Mouse (Mus musculus) C2C12 (cell line): ENCODE measurements around the gene Ddx52. TPM values are rescaled to one million over a fixed set of nuclear protein-coding genes. Genes with fewer than 3 reads are reported as not detected.

Source experiments
- H3K27me3 ChIP-seq: one replicate; pipeline ENCODE4 v1.6.1; 2011; ENCODE audit not compliant: control insufficient read depth, insufficient read depth, insufficient read length
- H3K36me3 ChIP-seq: one replicate; pipeline ENCODE4 v1.6.1; 2011; ENCODE audit not compliant: control insufficient read depth, insufficient read depth
- H3K4me3 ChIP-seq: one replicate; pipeline ENCODE4 v1.5.1; 2011; ENCODE audit warnings: mild to moderate bottlenecking, control low read depth; ENCODE audit not compliant: poor library complexity, insufficient read depth, severe bottlenecking
- H3K79me2 ChIP-seq: one replicate; pipeline ENCODE4 v1.6.1; 2011; ENCODE audit not compliant: control insufficient read depth, insufficient read depth
- H3K79me3 ChIP-seq: one replicate; pipeline ENCODE4 v1.6.1; 2011; ENCODE audit warnings: low read depth, control low read depth
- H3ac ChIP-seq: one replicate; pipeline ENCODE3; 2011; ENCODE audit warnings: low read depth; ENCODE audit not compliant: control insufficient read depth, insufficient read length
- CEBPB ChIP-seq: IDR thresholded peaks from one replicate; pipeline ENCODE4 v1.6.1; 2011; ENCODE audit warnings: low read depth, mild to moderate bottlenecking, control low read depth, moderate library complexity
- CTCF ChIP-seq: IDR thresholded peaks from one replicate; pipeline ENCODE4 v1.5.1; 2011; ENCODE audit not compliant: control insufficient read depth, insufficient read depth, insufficient read length
- FOSL1 ChIP-seq: IDR thresholded peaks from one replicate; pipeline ENCODE4 v1.8.0; 2011; ENCODE audit warnings: mild to moderate bottlenecking, low read length; ENCODE audit not compliant: poor library complexity, insufficient read depth, severe bottlenecking
- MAX ChIP-seq: IDR thresholded peaks from one replicate; pipeline ENCODE4 v1.6.1; 2011; ENCODE audit warnings: mild to moderate bottlenecking, control low read depth
- MYOD1 ChIP-seq: IDR thresholded peaks from one replicate; pipeline ENCODE4 v1.6.1; 2011; ENCODE audit warnings: low read depth; ENCODE audit not compliant: control insufficient read depth, insufficient read length
- MYOG ChIP-seq: IDR thresholded peaks from one replicate; pipeline ENCODE4 v1.6.1; 2011; ENCODE audit not compliant: control insufficient read depth, insufficient read length; ENCODE audit errors: extremely low read depth
- USF1 ChIP-seq: IDR thresholded peaks from one replicate; pipeline ENCODE4 v1.6.1; 2011; ENCODE audit warnings: low read depth, mild to moderate bottlenecking, control low read depth, moderate library complexity
- polyA plus RNA-seq: library from polyadenylated mRNA; unstranded; fragments of >200 nt; fragmentation: generic; extraction: Trizol; gene quantifications from one replicate; pipeline ENCODE4 v1.2.1, GENCODE M21; 2012; ENCODE audit warnings: missing spikeins

Gene Ddx52
- polyA plus RNA-seq, 1 experiment, result 12.0 TPM

- TF ChIP-seq CTCF, result no peak
- no peak for TF ChIP-seq MAX
- no peak for TF ChIP-seq FOSL1
- no peak for TF ChIP-seq USF1
- no peak for TF ChIP-seq MYOD1
- TF ChIP-seq MYOG, result no peak
- TF ChIP-seq CEBPB, result no peak
- peaks cover 19% of the 10 kb centered on the region for H3K27me3 ChIP-seq
- H3K36me3 ChIP-seq, result no peaks in the 10 kb centered on the region
- H3K79me3 ChIP-seq, result no peaks in the 10 kb centered on the region
- no peak overlapping the region for H3ac ChIP-seq
- no peaks in the 10 kb centered on the region for H3K79me2 ChIP-seq
- no peak overlapping the region for H3K4me3 ChIP-seq
These were observed 9.3 kb upstream of the Ddx52 start for GRCm38 (mm10) chr11:83932506-83933106.

- Histone ChIP-seq H3K4me3 (no peak overlapping the region), H3K79me2 (no peaks in the 10 kb centered on the region), H3ac (no peak overlapping the region), H3K36me3 (no peaks in the 10 kb centered on the region), H3K27me3 (peaks cover 13% of the 10 kb centered on the region), H3K79me3 (no peaks in the 10 kb centered on the region)
- no peak for TF ChIP-seq MYOD1
- TF ChIP-seq MAX, result no peak
- TF ChIP-seq CTCF, result no peak
- TF ChIP-seq USF1, result no peak
- TF ChIP-seq CEBPB, result no peak
- no peak for TF ChIP-seq FOSL1
- no peak for TF ChIP-seq MYOG
These were observed 8.5 kb upstream of the Ddx52 start for GRCm38 (mm10) chr11:83933376-83933775.

- TF ChIP-seq FOSL1 (no peak), USF1 (no peak), MYOD1 (no peak), MAX (no peak), MYOG (no peak), CTCF (no peak), CEBPB (no peak)
- Histone ChIP-seq H3K27me3 (peaks cover 3% of the 10 kb centered on the region), H3K4me3 (no peak overlapping the region), H3K79me3 (no peaks in the 10 kb centered on the region), H3K36me3 (no peaks in the 10 kb centered on the region), H3ac (no peak overlapping the region), H3K79me2 (no peaks in the 10 kb centered on the region)
These were observed 5.7 kb upstream of the Ddx52 start for GRCm38 (mm10) chr11:83935986-83936665.

- peaks cover 17% of the 10 kb centered on the region for H3K79me2 ChIP-seq
- no peak overlapping the region for H3ac ChIP-seq
- peaks cover 3% of the 10 kb centered on the region for H3K27me3 ChIP-seq
- peaks cover 14% of the 10 kb centered on the region for H3K79me3 ChIP-seq
- TF ChIP-seq MYOD1, result no peak
- no peak for TF ChIP-seq FOSL1
- no peak for TF ChIP-seq CTCF
- TF ChIP-seq MYOG, result no peak
- TF ChIP-seq MAX, result no peak
- no peak for TF ChIP-seq USF1
- TF ChIP-seq CEBPB, result no peak
- no peak overlapping the region for H3K4me3 ChIP-seq
- peaks cover 6% of the 10 kb centered on the region for H3K36me3 ChIP-seq
These were observed 3.3 kb upstream of the Ddx52 start for GRCm38 (mm10) chr11:83938556-83938955.

- peak; percentile 65 for TF ChIP-seq CEBPB
- TF ChIP-seq MYOG, result no peak
- H3K36me3 ChIP-seq, result peaks cover 99% of the 10 kb centered on the region
These were observed 15.0 kb downstream of the Ddx52 start for GRCm38 (mm10) chr11:83956822-83957221.

GRCm38 (mm10) chr11:83961983-83962382, 20.1 kb downstream of the Ddx52 start:
- Histone ChIP-seq H3K36me3 (peaks cover 69% of the 10 kb centered on the region), H3K79me2 (no peaks in the 10 kb centered on the region), H3K79me3 (no peaks in the 10 kb centered on the region), H3K4me3 (no peak overlapping the region), H3K27me3 (no peaks in the 10 kb centered on the region), H3ac (no peak overlapping the region)
- TF ChIP-seq CTCF (no peak), MYOD1 (no peak), FOSL1 (no peak), USF1 (no peak), MYOG (no peak), CEBPB (no peak), MAX (no peak)

More at GRCm38 (mm10) chr11:83956822-83957221, 15.0 kb downstream of the Ddx52 start:
- H3K79me2 ChIP-seq, result no peaks in the 10 kb centered on the region
- no peaks in the 10 kb centered on the region for H3K79me3 ChIP-seq
- H3K27me3 ChIP-seq, result no peaks in the 10 kb centered on the region
- H3ac ChIP-seq, result no peak overlapping the region
- H3K4me3 ChIP-seq, result no peak overlapping the region
